Mouse (Mus musculus) cerebellum, adult 8-10 months (tissue): ENCODE results near the gene Son.

ENCODE experiments used
- DNase-seq: peaks from one replicate; pipeline ENCODE4 v3.0.0; 2022

The Son gene

GRCm38 (mm10) chr16:91688619-91689334 is 41.5 kb downstream of the Son start, which contains the start of gene Donson:
Donson (minus strand) TSS chr16:91688770.
- DNase-seq: peak; percentile 93

- no peak for DNase-seq
Measured at GRCm38 (mm10) chr16:91689791-91690190, 42.5 kb downstream of the Son start.

- peak; percentile 64 for DNase-seq
Measured at GRCm38 (mm10) chr16:91694455-91695084, 47.3 kb downstream of the Son start.

GRCm38 (mm10) chr16:91695108-91695755 is 47.9 kb downstream of the Son start:
- no peak for DNase-seq

- DNase-seq: no peak
Measured at GRCm38 (mm10) chr16:91698995-91699394, 51.7 kb downstream of the Son start.

GRCm38 (mm10) chr16:91701908-91702307 is 54.6 kb downstream of the Son start:
- no peak for DNase-seq

GRCm38 (mm10) chr16:91702771-91703188 is 55.5 kb downstream of the Son start:
- DNase-seq: no peak

GRCm38 (mm10) chr16:91704603-91705340 is 57.5 kb downstream of the Son start:
- DNase-seq: no peak

- DNase-seq: no peak
Measured at GRCm38 (mm10) chr16:91710241-91710640, 62.9 kb downstream of the Son start.

- no peak for DNase-seq
Measured at GRCm38 (mm10) chr16:91716927-91717349, 69.6 kb downstream of the Son start.

- no peak for DNase-seq
Measured at GRCm38 (mm10) chr16:91717399-91717798, 70.1 kb downstream of the Son start.

GRCm38 (mm10) chr16:91724247-91724646 is 76.9 kb downstream of the Son start:
- peak; percentile 65 for DNase-seq

- DNase-seq: no peak
Measured at GRCm38 (mm10) chr16:91727433-91727832, 80.1 kb downstream of the Son start.

GRCm38 (mm10) chr16:91728123-91729065 is 81.1 kb downstream of the Son start, which contains the start of gene Cryzl1:
Cryzl1 (minus strand) TSS chr16:91728975.
- peak; percentile 98 for DNase-seq
